Mouse (Mus musculus) induced T-regulatory cell, adult 2 months (primary cell): Measurements from ENCODE around the gene Zar1l.
"Not testable (repeated sequence)": the region's sequence is repeated elsewhere in the genome, so short reads cannot be mapped to it uniquely, and the experiment has no call there.

Source experiments
- DNase-seq: peaks from one replicate; pipeline ENCODE4 v3.0.0-alpha.2; 2012; ENCODE audit warnings: low read depth

Gene Zar1l

DNA sequence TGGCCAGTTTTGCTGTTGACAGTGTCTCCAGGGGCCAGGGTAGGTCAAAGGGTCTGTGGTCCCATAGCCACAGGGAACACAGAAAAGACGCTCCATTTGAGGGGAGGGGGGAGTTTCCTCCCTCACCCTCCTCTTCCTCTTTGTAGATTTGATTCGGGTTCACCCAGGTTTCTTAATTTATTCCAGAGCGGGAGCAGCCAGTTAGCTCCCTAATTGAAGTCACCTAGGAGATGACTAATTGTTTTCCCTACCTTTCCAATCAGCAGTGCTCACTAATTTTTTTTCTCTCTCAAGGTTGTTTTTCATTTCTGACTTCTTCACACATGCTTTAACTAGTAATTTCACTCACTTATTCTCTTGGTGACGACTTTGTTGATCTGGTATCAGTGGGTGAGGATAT lies at the start of gene Zar1l:
Zar1l (minus strand) TSS at position 101 of the 400 bp plus-strand sequence.
- no peak for DNase-seq

GRCm38 (mm10) chr5:150566971-150567370 lies 49.0 kb upstream of the Zar1l start:
- DNase-seq, result no peak

DNA sequence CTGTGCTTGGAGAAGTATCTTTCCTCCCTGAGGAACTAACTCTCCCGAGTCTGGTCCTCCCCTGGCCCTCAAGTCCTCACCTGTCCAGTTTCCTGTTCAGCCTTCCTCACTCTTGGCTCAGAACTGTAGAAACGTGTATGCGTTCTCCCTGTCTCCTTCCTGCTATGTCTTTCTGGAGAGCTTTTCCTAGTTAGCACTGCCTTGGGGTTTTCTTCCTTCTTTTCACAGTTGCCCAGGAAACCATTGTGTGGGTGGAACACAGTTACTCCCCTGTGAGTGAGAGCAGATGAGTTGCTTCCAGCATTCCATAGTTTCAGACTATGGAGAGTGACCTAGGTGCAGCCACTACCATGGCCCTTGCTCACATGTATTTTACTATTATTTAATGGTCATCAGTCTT lies 48.3 kb upstream of the Zar1l start:
- DNase-seq, result no peak

DNA sequence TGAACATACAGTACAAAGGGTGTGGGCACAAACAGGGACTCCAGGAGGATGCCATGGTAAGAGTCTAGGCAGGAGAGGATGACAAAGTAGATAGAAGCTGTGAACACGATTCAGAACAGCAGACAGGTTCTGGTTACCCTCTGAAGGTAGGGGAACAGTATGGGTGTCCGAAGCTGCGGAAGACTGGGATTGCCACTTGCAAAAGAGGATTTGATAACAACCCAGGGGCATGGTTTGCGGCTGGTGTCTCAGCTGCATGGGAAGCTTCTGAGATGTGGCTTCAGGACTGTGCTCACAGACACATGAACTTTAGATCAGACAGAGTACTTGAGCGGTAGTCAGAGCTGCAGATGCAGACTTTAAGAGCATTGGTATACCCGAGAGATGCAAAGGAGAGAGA lies 46.5 kb upstream of the Zar1l start:
- no peak for DNase-seq

GRCm38 (mm10) chr5:150561783-150562182 lies 43.8 kb upstream of the Zar1l start:
- DNase-seq, result no peak

GRCm38 (mm10) chr5:150561376-150561775 lies 43.4 kb upstream of the Zar1l start:
- DNase-seq, result no peak

GRCm38 (mm10) chr5:150560851-150561250 lies 42.9 kb upstream of the Zar1l start:
- no peak for DNase-seq

DNA sequence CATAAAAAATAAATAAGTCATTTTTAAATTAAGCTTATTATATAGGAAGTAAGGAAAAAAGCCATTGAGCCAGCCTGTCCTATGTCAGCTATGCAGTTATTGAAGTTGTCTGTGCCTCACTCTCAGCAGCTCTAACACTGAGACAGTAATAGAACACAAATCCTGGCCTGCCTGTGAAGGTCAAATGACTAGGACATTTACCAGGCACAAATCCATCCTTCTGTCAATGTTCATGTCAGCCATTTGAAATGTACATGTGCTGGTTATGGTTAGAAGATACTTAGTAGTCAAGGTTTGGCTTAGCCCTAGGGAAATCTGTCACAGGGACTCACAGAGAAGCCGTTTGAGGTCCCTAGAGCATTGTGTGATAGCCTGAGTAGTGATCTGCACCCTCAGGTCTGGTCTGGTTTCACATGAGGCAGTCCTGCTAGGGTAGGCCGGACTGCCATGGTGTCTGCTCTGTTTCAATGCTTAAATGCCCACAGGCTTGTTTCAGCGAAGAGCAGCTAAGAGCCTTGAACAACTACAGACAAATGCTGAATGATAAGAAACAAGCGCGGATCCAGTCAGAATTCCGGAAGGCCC lies 41.6 kb upstream of the Zar1l start:
- DNase-seq, result no peak

GRCm38 (mm10) chr5:150551637-150552036 lies 33.7 kb upstream of the Zar1l start:
- DNase-seq, result no peak

DNA sequence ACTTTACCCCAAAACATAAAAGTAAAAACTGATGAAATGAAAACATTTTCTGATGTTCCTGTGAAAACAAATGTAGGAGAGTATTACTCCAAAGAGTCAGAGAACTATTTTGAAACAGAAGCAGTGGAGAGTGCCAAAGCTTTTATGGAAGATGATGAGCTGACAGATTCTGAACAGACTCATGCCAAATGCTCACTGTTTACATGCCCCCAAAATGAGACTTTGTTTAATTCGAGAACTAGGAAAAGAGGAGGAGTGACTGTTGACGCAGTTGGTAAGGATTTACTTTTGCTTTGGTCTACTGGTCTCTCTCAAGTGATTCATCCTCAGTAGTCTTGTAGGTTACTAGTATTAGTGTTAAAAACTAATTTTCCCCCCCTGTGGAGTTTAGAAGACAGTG lies 25.2 kb upstream of the Zar1l start:
- no peak for DNase-seq

DNA sequence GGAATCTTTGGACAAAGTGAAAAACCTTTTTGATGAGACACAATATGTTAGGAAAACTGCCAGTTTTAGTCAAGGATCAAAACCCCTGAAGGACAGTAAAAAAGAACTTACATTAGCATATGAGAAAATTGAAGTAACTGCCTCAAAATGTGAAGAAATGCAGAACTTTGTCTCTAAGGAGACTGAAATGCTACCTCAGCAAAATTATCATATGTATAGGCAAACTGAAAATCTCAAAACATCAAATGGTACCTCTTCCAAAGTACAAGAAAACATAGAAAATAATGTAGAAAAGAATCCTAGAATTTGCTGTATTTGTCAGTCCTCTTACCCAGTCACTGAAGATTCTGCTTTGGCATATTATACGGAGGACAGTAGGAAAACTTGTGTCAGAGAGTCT lies 23.3 kb upstream of the Zar1l start:
- DNase-seq, result no peak

DNA sequence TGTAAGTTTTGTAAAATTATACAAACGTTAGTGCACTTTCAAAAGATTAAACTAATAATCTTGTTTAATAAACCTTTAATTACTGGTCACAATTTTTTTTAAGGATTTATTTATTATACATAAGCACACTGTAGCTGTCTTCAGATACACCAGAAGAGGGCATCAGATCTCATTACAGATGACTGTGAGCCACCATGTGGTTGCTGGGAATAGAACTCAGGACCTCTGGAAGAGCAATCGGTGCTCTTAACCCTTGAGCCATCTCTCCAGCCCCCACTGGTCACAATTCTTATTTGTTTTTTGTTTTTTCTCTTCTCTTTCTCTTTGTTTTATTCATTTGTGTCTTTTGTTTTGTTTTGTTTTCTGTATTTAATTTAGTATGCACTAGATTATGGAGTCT lies 7.3 kb upstream of the Zar1l start:
- DNase-seq, result no peak

DNA sequence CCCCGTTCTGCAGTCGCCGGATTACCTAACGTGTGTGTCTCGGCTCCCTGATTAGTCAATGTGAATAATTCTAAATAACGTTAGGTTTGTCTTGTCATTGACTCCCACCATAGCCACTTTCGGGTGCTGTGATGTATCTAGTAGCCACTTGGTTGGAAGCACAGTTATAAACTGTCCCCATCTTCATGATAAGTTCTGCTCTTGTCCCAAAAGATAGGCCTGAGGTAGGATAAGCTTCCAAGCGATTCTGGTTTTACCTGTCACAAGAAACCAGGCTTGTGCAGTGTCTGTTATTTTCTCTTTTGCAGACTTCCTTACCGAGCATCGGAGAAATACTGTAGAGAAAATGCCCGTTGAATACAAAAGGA lies 4.9 kb upstream of the Zar1l start:
- no peak for DNase-seq

DNA sequence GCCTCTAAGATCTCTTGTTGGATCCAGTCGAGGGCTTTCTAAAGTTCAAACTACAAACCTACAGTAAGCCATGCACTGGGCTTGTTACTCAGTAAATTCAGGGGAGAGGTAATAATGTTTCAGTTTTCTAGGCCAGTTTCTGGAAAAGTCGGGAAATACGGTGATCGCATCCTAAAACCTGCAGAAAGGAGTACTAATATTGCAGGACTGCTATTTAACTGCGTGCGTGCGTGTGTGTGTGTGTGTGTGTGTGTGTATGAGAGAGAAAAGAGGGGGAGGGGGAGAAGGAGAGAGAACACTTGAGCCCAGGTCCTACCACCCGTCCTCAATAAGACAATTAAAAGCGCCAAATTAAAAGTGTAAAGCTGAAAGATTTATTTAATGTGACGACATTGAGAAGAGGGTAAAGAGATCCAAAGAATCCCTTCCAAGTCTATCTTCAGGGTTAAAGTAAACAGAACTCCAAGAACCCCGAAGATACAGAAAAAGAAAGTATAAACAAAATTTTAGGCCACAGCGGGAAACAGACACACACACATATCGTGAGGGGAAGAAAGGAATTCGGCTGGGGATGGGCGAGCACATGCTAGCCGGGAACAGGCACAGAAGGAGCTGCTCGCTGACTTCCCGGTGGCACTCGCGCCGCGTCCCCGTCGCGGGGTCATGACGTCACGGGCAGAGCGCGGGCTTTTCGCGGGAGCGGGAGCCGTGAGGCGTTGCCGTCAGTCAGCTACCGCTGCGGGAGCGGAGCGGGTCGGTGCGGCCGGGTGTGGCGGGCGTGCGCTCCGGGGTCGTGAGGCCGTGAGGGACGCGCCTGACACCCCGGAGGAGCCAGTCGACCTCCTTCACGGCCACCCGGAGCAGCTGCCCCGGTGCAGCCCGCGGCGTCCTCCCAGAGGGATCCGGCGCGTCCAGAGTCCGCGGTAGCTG lies 4.2 kb upstream of the Zar1l start, which contains the start of gene Brca2:
Brca2 (plus strand) TSS at position 694 of the 930 bp plus-strand sequence.
- DNase-seq, result peak; percentile 93

GRCm38 (mm10) chr5:150519551-150519950 lies 1.6 kb upstream of the Zar1l start:
- DNase-seq, result peak; percentile 79

GRCm38 (mm10) chr5:150514027-150514426 lies 3.9 kb downstream of the Zar1l start:
- no peak for DNase-seq

DNA sequence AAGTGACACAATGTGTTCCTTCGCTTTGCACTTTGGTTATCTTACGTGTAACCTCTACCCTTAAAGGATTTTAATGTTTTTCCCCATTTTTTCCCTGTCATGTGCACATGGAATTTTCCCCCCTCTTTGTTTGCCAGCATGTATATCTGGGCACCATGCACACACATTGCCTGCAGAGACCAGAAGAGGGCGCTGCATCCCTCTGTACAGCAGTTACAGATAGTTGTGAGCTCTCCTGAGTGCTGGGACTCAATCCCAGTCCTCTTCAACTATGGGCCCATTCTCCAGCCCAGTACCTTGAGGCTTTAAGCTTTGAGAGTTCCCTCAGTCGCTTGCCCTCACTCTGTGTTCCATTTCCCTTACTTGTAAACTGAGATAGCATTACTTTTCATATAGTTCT lies 4.7 kb downstream of the Zar1l start:
- DNase-seq, result no peak

GRCm38 (mm10) chr5:150510451-150511225 lies 7.3 kb downstream of the Zar1l start:
- no peak for DNase-seq

DNA sequence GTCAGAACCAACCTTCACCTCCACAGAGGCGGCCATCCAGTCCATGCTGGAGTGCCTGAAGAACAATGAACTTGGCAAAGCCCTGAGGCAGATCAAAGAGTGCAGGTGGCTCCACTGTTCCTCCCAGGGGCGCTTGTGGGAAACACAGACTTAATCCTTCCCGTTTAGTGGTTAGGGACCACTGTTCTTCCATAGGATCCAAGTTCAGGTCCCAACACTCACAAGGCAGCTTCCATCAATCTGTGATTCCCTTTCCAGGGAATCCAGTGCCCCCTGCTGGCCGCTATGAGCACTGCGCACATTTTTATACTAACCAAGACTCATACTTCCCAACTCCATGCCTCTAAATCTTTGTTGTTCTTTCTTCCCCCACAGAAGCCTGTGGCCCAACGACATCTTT lies 22.2 kb downstream of the Zar1l start:
- DNase-seq, result peak; percentile 69

GRCm38 (mm10) chr5:150491573-150492173 lies 26.3 kb downstream of the Zar1l start:
- DNase-seq, result not testable (repeated sequence)

DNA sequence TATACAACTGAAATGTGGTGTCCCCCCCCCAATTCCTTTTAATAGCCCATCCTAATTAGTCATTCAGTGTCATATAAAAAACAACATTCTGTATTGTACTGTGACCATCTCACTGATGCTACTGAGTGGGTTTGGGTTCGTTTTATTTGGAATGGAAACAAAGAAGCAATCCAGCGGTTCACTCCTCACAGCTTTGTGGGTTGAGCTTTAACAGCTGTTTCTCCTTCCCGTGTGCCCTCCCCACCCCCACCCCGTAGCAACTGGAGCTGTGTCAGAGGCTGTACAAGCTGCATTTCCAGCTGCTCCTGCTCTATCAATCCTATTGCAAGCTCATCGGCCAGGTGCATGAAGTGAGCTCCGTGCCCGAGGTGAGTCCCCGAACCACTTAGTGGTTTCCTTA lies 27.1 kb downstream of the Zar1l start:
- DNase-seq, result no peak

DNA sequence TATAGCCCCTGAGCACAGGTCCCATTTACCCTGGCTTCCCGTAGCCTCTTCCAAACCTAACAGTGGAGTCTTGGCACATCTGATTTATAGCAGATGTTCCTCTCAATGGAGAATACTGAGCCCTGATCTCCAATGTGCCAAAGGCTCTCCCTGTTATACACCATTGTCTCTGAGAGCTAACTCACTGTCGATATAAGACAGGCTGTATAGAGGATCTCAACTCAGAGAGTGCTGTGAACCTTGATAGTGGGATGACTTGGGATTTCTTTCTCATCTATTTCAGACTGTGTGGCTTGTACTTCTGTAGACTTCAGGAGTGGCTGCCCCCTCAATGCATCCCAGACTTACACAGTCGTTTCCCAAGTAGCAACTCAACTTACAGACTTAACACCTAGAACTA lies 27.7 kb downstream of the Zar1l start:
- DNase-seq, result no peak
